Mouse (Mus musculus): Measurements from ENCODE around the gene Cdh26.

DNA sequence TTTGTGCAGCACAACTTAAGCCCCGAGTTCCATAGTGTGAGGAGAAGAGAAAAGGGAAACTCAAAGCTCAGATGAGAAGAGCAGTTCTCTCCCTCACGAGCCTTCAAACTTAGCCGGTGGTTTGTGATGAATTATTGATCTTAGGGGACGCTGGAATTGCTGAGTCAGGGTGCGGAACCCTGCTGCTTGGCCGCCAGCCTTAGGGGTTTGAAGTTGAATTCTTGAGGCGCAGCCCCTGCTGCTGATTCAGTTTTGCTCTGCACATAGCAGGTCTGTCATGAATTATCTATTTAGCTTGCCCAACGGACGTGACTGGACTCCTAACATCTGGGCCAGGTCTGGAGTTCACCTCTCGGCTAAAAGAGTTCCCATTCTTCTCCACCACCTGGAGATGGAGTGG is 53.1 kb downstream of the Cdh26 start:
- TF ChIP-seq CTCF (conservative IDR thresholded peaks at IDR 0.05; ENCODE audit: insufficient read depth, insufficient read length, low read depth, low read length) (no peak), POLR2A (IDR thresholded peaks at IDR 0.05; ENCODE audit: low read depth, low read length) (no peak)

Measured in kidney, adult 2 months (tissue).